Mouse (Mus musculus) large intestine, adult 2 months (tissue): ENCODE results near the gene Itga6. TPM values are rescaled to one million over a fixed set of nuclear protein-coding genes. Genes with fewer than 3 reads are reported as not detected.

Source experiments
- DNase-seq: peaks from one replicate; pipeline ENCODE4 v3.0.0-alpha.2; 2012; ENCODE audit warnings: low read depth, low spot score
- WGBS: fragments of 180-500 bp; shearing (Covaris S2); methylation state at CpG from one replicate; pipeline ENCODE4 v1.1.7; 2018; 5-methylcytosine and 5-hydroxymethylcytosine counted together
- polyA plus RNA-seq: library from polyadenylated mRNA; depleted of rRNA; stranded (reverse); fragments of >200 nt; gene quantifications from 2 replicates; pipeline ENCODE4 v1.2.3, GENCODE M21; 2012

Gene Itga6
- polyA plus RNA-seq, 1 experiment, result 58.6 TPM

- WGBS, result 26% methylated on average over 19 of the region's 19 CpGs
- no peak for DNase-seq
These were observed 13.4 kb downstream of the Itga6 start for GRCm38 (mm10) chr2:71758591-71759531.

GRCm38 (mm10) chr2:71760091-71760490 is 14.7 kb downstream of the Itga6 start:
- DNase-seq, result no peak
- 81% methylated on average over 4 of the region's 4 CpGs for WGBS

GRCm38 (mm10) chr2:71761081-71761480 is 15.7 kb downstream of the Itga6 start:
- DNase-seq, result no peak
- WGBS, result 92% methylated on average over 9 of the region's 9 CpGs

GRCm38 (mm10) chr2:71764525-71764924 is 19.1 kb downstream of the Itga6 start:
- DNase-seq, result no peak
- 81% methylated on average over 5 of the region's 5 CpGs for WGBS

GRCm38 (mm10) chr2:71764961-71765735 is 19.7 kb downstream of the Itga6 start:
- WGBS, result 85% methylated on average over 3 of the region's 3 CpGs
- no peak for DNase-seq

GRCm38 (mm10) chr2:71766007-71766406 is 20.6 kb downstream of the Itga6 start:
- no peak for DNase-seq
- WGBS, result 89% methylated on average over 5 of the region's 5 CpGs

- DNase-seq, result no peak
- WGBS, result 84% methylated on average over 6 of the region's 6 CpGs
These were observed 21.7 kb downstream of the Itga6 start for GRCm38 (mm10) chr2:71767019-71767610.

- WGBS, result 50% methylated on average over 4 of the region's 4 CpGs
These were observed 26.3 kb downstream of the Itga6 start for GRCm38 (mm10) chr2:71771762-71772161.

GRCm38 (mm10) chr2:71773714-71774113 is 28.3 kb downstream of the Itga6 start:
- no peak for DNase-seq
- 85% methylated on average over 5 of the region's 5 CpGs for WGBS

More at GRCm38 (mm10) chr2:71771762-71772161, 26.3 kb downstream of the Itga6 start:
- DNase-seq, result no peak

GRCm38 (mm10) chr2:71774246-71774951 is 29.0 kb downstream of the Itga6 start:
- DNase-seq, result no peak
- 66% methylated on average over 10 of the region's 10 CpGs for WGBS

- WGBS, result 86% methylated on average over 9 of the region's 9 CpGs
- DNase-seq, result no peak
These were observed 29.8 kb downstream of the Itga6 start for GRCm38 (mm10) chr2:71775201-71775611.

GRCm38 (mm10) chr2:71779266-71779888 is 34.0 kb downstream of the Itga6 start:
- 70% methylated on average over 5 of the region's 5 CpGs for WGBS
- no peak for DNase-seq

GRCm38 (mm10) chr2:71780016-71780415 is 34.6 kb downstream of the Itga6 start:
- 88% methylated on average over 6 of the region's 6 CpGs for WGBS
- DNase-seq, result no peak

- DNase-seq, result no peak
- 81% methylated on average over 3 of the region's 3 CpGs for WGBS
These were observed 39.8 kb downstream of the Itga6 start for GRCm38 (mm10) chr2:71785260-71785659.

GRCm38 (mm10) chr2:71786060-71786459 is 40.6 kb downstream of the Itga6 start:
- 17% methylated on average over 5 of the region's 5 CpGs for WGBS
- DNase-seq, result no peak

- DNase-seq, result no peak
- under 1% methylated on average over 61 of the region's 61 CpGs for WGBS
These were observed 41.3 kb downstream of the Itga6 start for GRCm38 (mm10) chr2:71786591-71787155.

- WGBS, result under 1% methylated on average over 40 of the region's 40 CpGs
- no peak for DNase-seq
These were observed 41.8 kb downstream of the Itga6 start for GRCm38 (mm10) chr2:71787156-71787590.

GRCm38 (mm10) chr2:71787591-71788460 is 42.4 kb downstream of the Itga6 start:
- no peak for DNase-seq
- 6% methylated on average over 32 of the region's 32 CpGs for WGBS
